Mouse (Mus musculus): ENCODE results near the gene 4931417E11Rik. TPM values are rescaled to one million over a fixed set of nuclear protein-coding genes. Genes with fewer than 3 reads are reported as not detected.

The 4931417E11Rik gene
- not detected for total RNA-seq (2021)

DNA sequence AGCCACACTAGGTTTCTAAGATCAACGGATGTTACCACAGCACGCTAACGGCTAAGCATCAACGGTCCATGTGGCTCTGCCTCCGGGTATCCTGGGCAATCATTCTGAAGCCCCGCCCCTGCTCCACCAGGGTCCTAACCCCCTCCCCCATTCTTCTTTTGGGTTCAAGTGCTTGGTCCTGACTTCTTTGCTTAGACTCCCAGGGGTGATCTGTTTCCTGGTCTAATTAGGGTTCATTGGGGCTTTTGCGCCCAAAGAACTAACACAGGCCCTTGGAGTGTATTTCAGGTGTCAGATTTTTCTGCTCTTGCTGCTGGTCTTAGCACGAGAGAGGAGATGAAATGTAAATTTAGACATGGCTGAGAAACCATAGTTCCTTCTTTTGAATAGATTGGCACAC, at the start of gene 4931417E11Rik:
Gene 4931417E11Rik (minus strand): TSS at position 101 of the 400 bp plus-strand sequence.
- no peak for DNase-seq

DNA sequence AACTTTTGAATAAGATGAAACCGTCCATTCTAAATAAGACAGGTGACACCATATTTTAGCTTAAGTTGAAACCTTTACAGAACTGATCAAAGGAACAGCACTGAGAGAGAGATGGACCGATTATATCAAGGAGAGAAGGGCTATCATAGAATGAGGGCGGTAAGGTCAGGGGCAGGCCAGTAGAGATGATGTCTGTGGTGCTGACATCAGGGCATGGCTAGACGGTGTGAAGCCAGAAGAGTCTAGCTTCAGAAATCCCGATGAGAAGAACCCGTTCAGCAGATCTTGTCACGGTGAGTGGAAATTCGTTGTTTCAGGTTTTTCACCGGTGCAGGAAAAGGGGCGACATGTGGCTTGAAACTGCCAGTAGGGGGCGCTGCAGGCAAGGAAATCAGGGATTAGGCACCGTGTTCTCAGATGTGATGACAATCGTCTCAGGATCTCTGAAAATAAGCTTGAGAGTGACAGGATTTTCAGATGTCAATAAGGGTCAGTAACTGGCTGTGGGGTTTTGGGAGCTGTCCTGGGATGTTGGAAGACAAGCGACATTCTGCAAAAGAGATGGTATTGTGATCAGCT, 48.4 kb upstream of the 4931417E11Rik start:
- peak; percentile 67 to 78 for DNase-seq

GRCm38 (mm10) chr6:73512907-73513306, 43.4 kb upstream of the 4931417E11Rik start:
- no peak for DNase-seq

GRCm38 (mm10) chr6:73499631-73500030, 30.2 kb upstream of the 4931417E11Rik start:
- no peak for DNase-seq

DNA sequence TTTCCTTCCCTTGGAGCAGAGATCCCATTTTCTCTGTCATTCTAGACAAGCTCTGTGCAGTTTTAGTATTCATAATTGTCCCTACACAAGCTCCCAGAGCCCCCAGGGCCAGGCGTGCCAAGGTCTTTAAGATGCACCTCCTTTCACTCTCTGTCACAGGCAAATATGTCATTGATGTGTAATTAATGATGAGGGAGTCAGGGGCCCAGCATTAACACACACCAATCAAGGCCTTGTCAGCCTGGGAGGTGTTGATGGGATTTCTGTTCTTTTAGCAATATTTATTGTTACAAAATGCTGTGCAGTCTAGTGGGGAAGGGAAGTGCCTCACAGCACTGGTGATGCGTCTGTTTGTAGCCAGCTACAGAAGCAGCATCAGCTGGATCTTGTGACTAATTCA, 27.9 kb upstream of the 4931417E11Rik start:
- no peak for DNase-seq

DNA sequence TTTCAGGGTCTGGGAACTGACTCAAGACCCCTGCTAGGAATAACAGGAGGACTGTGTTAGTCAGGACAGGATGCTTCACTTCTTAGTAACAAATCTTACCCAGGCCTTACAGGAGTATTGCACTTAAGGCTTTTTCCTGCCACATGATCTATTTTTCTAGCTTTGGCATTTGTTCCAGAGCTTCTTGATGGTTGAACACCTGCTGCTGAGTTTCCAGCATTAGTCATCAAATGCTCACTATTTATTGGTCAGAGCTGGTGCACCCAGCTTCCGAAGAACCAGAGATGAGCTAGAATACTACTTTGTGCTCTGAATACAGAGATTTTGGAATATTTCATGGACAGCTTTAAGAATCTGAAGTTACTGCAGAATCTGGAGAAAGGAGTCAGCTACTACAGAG, 21.1 kb upstream of the 4931417E11Rik start:
- DNase-seq, result no peak

GRCm38 (mm10) chr6:73485616-73486015, 16.1 kb upstream of the 4931417E11Rik start:
- no peak for DNase-seq

GRCm38 (mm10) chr6:73466084-73466483, 3.4 kb downstream of the 4931417E11Rik start:
- no peak for DNase-seq

DNA sequence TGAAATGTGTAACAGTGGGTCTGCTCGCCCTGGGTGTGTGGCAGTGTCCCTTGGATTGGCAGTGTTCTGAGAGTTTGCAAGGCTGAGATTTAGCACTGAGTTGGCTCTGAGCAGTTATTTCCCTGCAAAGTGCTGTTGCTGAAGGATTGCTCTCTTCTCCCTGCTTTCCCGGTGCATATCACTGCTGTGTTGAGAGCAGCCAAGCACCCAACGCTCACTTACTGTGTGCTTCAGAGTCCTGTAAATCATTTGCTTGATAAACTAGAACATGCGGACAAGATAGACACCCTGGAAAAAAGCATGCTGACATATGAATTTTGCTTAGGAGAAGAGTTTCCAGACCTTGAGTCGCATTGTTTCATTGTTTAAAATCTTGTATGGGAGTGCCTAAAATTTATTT, 6.9 kb downstream of the 4931417E11Rik start:
- no peak for DNase-seq

GRCm38 (mm10) chr6:73433912-73434311, 35.6 kb downstream of the 4931417E11Rik start:
- no peak for DNase-seq

GRCm38 (mm10) chr6:73428618-73429336, 40.7 kb downstream of the 4931417E11Rik start:
- peak in 1 of 2 experiments; percentile 6 for DNase-seq

DNA sequence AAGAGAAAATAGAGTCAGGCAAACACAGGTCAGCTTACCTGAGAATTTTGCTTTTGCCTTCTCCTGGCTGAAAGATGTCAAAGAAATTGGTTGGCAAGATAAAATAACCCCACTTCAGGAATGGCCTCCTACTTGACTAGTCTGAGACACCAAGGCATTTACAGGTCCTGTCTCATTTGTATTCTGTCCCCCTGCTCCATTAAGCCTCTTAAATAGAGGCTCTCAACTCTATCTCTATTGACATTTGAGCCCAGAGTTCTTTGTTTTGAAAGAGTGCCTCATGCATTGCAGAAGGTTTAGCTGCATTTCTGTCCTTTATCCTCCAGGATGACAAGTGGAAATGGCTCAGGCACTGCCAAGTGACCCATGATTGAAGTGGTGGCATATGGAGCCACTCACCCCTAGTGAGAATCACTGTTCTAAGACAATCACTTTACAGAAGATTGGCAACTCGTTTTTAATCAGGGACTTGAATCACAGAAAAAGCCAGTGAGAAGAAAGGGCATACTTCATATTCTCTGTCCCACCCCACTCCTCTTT, 42.1 kb downstream of the 4931417E11Rik start:
- DNase-seq, result no peak

Other genes with a start within 250 kb of the 4931417E11Rik start
- gene Dnah6, start 248.0 kb downstream of the 4931417E11Rik start, total RNA-seq (2021), result under 1 TPM; 0.42 to 0.68 TPM
- 100 to 1,000 TPM; 135 to 149 TPM for gene Suclg1, start 221.3 kb downstream of the 4931417E11Rik start, total RNA-seq (2021)